Mouse (Mus musculus) stomach, postnatal 0 days (tissue): ENCODE data around the gene Bnip1.

ENCODE experiments used
- CTCF ChIP-seq: IDR thresholded peaks from 2 replicates; pipeline ENCODE4 v1.5.1; 2016; ENCODE audit warnings: antibody characterized with exemption, low read depth, mild to moderate bottlenecking, moderate library complexity
- EP300 ChIP-seq: optimal IDR thresholded peaks from 2 replicates; pipeline ENCODE3; 2016; ENCODE audit warnings: antibody characterized with exemption

GRCm38 (mm10) chr17:26786586-26786985 is 5.7 kb downstream of the Bnip1 start:
- TF ChIP-seq CTCF (no peak), EP300 (no peak)
